Mouse (Mus musculus) ovary, postnatal 10 days (tissue): ENCODE data around the gene Vps13a.
A peak's percentile ranks its signal among the peaks of the same experiment; 100 is the strongest.
"Not testable (repeated sequence)": the region's sequence is repeated elsewhere in the genome, so short reads cannot be mapped to it uniquely, and the experiment has no call there.

ENCODE experiments used
- DNase-seq: peaks from one replicate; pipeline ENCODE4 v3.0.0; 2022; ENCODE audit warnings: low spot score

The Vps13a gene

GRCm38 (mm10) chr19:16757439-16757838, 23.3 kb downstream of the Vps13a start:
- DNase-seq: not testable (repeated sequence)

GRCm38 (mm10) chr19:16755854-16756253, 24.9 kb downstream of the Vps13a start:
- DNase-seq: no peak

- no peak for DNase-seq
These were observed 25.5 kb downstream of the Vps13a start for GRCm38 (mm10) chr19:16755226-16755625.

GRCm38 (mm10) chr19:16753151-16753550, 27.6 kb downstream of the Vps13a start:
- no peak for DNase-seq

GRCm38 (mm10) chr19:16736854-16737253, 43.9 kb downstream of the Vps13a start:
- no peak for DNase-seq

- no peak for DNase-seq
These were observed 52.0 kb downstream of the Vps13a start for GRCm38 (mm10) chr19:16728729-16729128.

- DNase-seq: no peak
These were observed 65.5 kb downstream of the Vps13a start for GRCm38 (mm10) chr19:16715249-16715648.

- DNase-seq: no peak
These were observed 78.9 kb downstream of the Vps13a start for GRCm38 (mm10) chr19:16701790-16702189.

- no peak for DNase-seq
These were observed 95.8 kb downstream of the Vps13a start for GRCm38 (mm10) chr19:16684922-16685321.

GRCm38 (mm10) chr19:16684210-16684609, 96.5 kb downstream of the Vps13a start:
- no peak for DNase-seq

- no peak for DNase-seq
These were observed 154.9 kb downstream of the Vps13a start for GRCm38 (mm10) chr19:16625610-16626395.

- no peak for DNase-seq
These were observed 155.7 kb downstream of the Vps13a start for GRCm38 (mm10) chr19:16624994-16625393.

GRCm38 (mm10) chr19:16623154-16623553, 157.6 kb downstream of the Vps13a start:
- no peak for DNase-seq

- no peak for DNase-seq
These were observed 173.1 kb downstream of the Vps13a start for GRCm38 (mm10) chr19:16607634-16608033.

- DNase-seq: no peak
These were observed 178.7 kb downstream of the Vps13a start for GRCm38 (mm10) chr19:16602026-16602425.

GRCm38 (mm10) chr19:16599298-16599970, 181.3 kb downstream of the Vps13a start:
- DNase-seq: peak; percentile 37

GRCm38 (mm10) chr19:16598653-16599297, 182.0 kb downstream of the Vps13a start:
- DNase-seq: no peak

GRCm38 (mm10) chr19:16597216-16597615, 183.5 kb downstream of the Vps13a start:
- no peak for DNase-seq

- no peak for DNase-seq
These were observed 186.8 kb downstream of the Vps13a start for GRCm38 (mm10) chr19:16593975-16594317.

GRCm38 (mm10) chr19:16593256-16593974, 187.3 kb downstream of the Vps13a start:
- DNase-seq: no peak

GRCm38 (mm10) chr19:16585379-16585778, 195.4 kb downstream of the Vps13a start:
- DNase-seq: no peak

- no peak for DNase-seq
These were observed 196.2 kb downstream of the Vps13a start for GRCm38 (mm10) chr19:16584546-16584945.
